Mouse (Mus musculus): ENCODE measurements at regions not wholly inside any gene's neighbourhood (a gene's known extent, or its start where the extent isn't known, plus 50 kb on each side); places are given as distances from the start of the nearest gene placed in this dataset.

GRCm38 (mm10) chr9:40617676-40618062, 52.7 kb upstream of the Gm21915 start:
- intact Hi-C loops (cut with DNase I): no loop called here
- no peak for DNase-seq

- no peak for DNase-seq
- intact Hi-C loops (cut with DNase I): no loop called here
Observed at GRCm38 (mm10) chr9:40617036-40617675, 53.3 kb upstream of the Gm21915 start.

- intact Hi-C loops (cut with DNase I): no loop called here
- peak; percentile 39 to 47 for DNase-seq
Observed at GRCm38 (mm10) chr9:40616426-40617035, 53.9 kb upstream of the Gm21915 start.

GRCm38 (mm10) chr9:40615891-40616290, 54.5 kb upstream of the Gm21915 start:
- intact Hi-C loops (cut with DNase I): no loop called here

GRCm38 (mm10) chr9:40614071-40614470, 56.3 kb upstream of the Gm21915 start:
- no peak for DNase-seq
- intact Hi-C loops (cut with DNase I): no loop called here

More at GRCm38 (mm10) chr9:40615891-40616290, 54.5 kb upstream of the Gm21915 start:
- no peak for DNase-seq

- DNase-seq: no peak
- intact Hi-C loops (cut with DNase I): no loop called here
Observed at GRCm38 (mm10) chr9:40613182-40613581, 57.2 kb upstream of the Gm21915 start.

- no peak for DNase-seq
- intact Hi-C loops (cut with DNase I): no loop called here
Observed at GRCm38 (mm10) chr9:40612755-40613154, 57.7 kb upstream of the Gm21915 start.

- no peak for DNase-seq
- intact Hi-C loops (cut with DNase I): no loop called here
Observed at GRCm38 (mm10) chr9:40612312-40612711, 58.1 kb upstream of the Gm21915 start.

- intact Hi-C loops (cut with DNase I): no loop called here
- no peak for DNase-seq
Observed at GRCm38 (mm10) chr9:40611626-40612025, 58.8 kb upstream of the Gm21915 start.

- DNase-seq: no peak
- intact Hi-C loops (cut with DNase I): no loop called here
Observed at GRCm38 (mm10) chr9:40608596-40608995, 61.8 kb upstream of the Gm21915 start.

- intact Hi-C loops (cut with DNase I): no loop called here
- DNase-seq: no peak
Observed at GRCm38 (mm10) chr9:40607941-40608340, 62.5 kb upstream of the Gm21915 start.

GRCm38 (mm10) chr9:40603521-40603920, 66.9 kb upstream of the Gm21915 start:
- intact Hi-C loops (cut with DNase I): no loop called here
- no peak for DNase-seq

- DNase-seq: no peak
- intact Hi-C loops (cut with DNase I): no loop called here
Observed at GRCm38 (mm10) chr9:40598431-40598831, 67.2 kb upstream of the Gramd1b start.

- DNase-seq: no peak
- intact Hi-C loops (cut with DNase I): no loop called here
Observed at GRCm38 (mm10) chr9:40587421-40587820, 56.2 kb upstream of the Gramd1b start.

GRCm38 (mm10) chr9:40586581-40586980, 55.4 kb upstream of the Gramd1b start:
- DNase-seq: no peak

GRCm38 (mm10) chr9:40583554-40583953, 52.4 kb upstream of the Gramd1b start:
- intact Hi-C loops (cut with DNase I): loop anchor here (2.0 to 5.0 kb wide), 2 partner anchors 101 to 169 kb away; no protein-coding TSS in a partner anchor
- DNase-seq: peak; percentile 56 to 79

More at GRCm38 (mm10) chr9:40586581-40586980, 55.4 kb upstream of the Gramd1b start:
- intact Hi-C loops (cut with DNase I): no loop called here

GRCm38 (mm10) chr9:40581854-40582253, 50.7 kb upstream of the Gramd1b start:
- intact Hi-C loops (cut with DNase I): loop anchor here (2.0 to 5.0 kb wide), 2 partner anchors 100 to 167 kb away; no protein-coding TSS in a partner anchor
- no peak for DNase-seq

All from gastrocnemius, postnatal 36 days (tissue).